In the genomic region with DNA sequence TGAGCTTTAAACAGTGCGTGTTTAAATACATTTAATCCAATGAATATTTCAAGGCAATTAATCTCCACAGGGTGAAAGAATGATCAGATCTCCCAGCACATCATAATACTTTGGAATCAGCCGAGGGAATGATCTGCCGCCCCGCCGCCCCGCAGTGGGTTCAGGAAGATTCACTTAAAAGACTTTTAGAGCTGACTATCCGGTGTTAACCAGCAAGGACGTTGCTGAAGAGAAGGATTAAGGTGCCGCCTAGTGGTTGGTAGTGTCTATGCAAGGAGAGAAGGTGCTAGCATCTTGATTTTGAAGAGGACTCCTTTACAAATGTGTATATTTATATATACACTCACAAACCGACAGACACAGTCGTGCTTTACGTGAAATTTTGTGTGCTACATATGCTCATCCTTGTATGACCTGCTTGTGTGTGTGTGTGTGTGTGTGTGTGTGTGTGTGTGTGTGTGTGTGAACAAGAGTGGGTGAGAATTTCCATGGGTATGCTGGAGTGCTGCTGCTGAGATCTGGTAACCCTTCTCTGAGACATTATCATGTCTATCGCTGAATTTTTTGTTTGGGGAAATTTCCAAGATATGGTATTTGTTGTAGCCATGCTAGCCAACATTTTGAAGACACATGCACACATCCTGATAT, we compare ENCODE assay signal across 8 mouse cellular contexts. TPM values are rescaled to one million over a fixed set of nuclear protein-coding genes. Genes with fewer than 3 reads are reported as not detected.
DNase-seq lines count a peak whose midpoint lies in the region; ATAC-seq lines count a peak whose summit lies in the region.

No protein-coding gene starts in this region.

- no peak overlapping the region for H3K4me3 ChIP-seq in midbrain, embryonic 12.5 days

- H3K9me3 ChIP-seq in midbrain, embryonic 12.5 days: 0 out of 2 replicates have a peak, but pooled peaks cover 2% of the 10 kb centered on the region

- WGBS in midbrain, embryonic 12.5 days: 6% methylated on average over 13 of the region's 13 CpGs

- H3K9ac ChIP-seq in midbrain, embryonic 12.5 days (replicated peaks): no peak overlapping the region

- H3K4me1 ChIP-seq in midbrain, embryonic 12.5 days: peaks cover 7% of the 10 kb centered on the region; the same call in 1 of the 2 replicates

- no peak overlapping the region for H3K27ac ChIP-seq in midbrain, embryonic 12.5 days (replicated peaks)

- peaks cover 4% of the 10 kb centered on the region; the same call in 1 of the 2 replicates for H3K27me3 ChIP-seq in midbrain, embryonic 12.5 days

- peak overlapping the region; percentile 18; the same call in 1 of the 2 replicates for H3K4me2 ChIP-seq in midbrain, embryonic 12.5 days (replicated peaks)

- H3K36me3 ChIP-seq in midbrain, embryonic 12.5 days: no peaks in the 10 kb centered on the region

- DNase-seq in urinary bladder, adult 18-20 months (ENCODE audit: low spot score in 2 of 2): peak; percentile 29 to 42
- DNase-seq in urinary bladder, adult 2 months (ENCODE audit: low spot score): no peak
- peak; percentile 77 for DNase-seq in embryo, embryonic 9.5 days (ENCODE audit: extremely low spot score)
- peak; percentile 57 to 79 for DNase-seq in heart, adult 18-20 months
- peak; percentile 65 for DNase-seq in kidney, adult 18-20 months
- peak; percentile 69 for DNase-seq in left cerebral cortex, postnatal 4 days
- DNase-seq in spleen, postnatal 10 days (ENCODE audit: low spot score in 2 of 2): peak; percentile 7 to 57

- ATAC-seq in midbrain, embryonic 12.5 days (ENCODE audit: low FRiP score, low read depth): peak; percentile 54; the same call in 1 of the 2 replicates

- intact Hi-C loops in left cerebral cortex, postnatal 4 days (cut with DNase I): loop anchor here (5.0 kb wide), 2 partner anchors 97 to 507 kb away; a partner anchor contains a TSS

RNA-seq across cellular contexts. Expression of a gene that starts 24.7 kb away (rescaled TPM):
- 93.5 and 98.6 TPM in 2 replicates for polyA plus RNA-seq in urinary bladder, adult 2 months (2012; rRNA removed)
- 100 to 1,000 TPM; 104 to 110 TPM for total RNA-seq in heart, adult 18-20 months (2021)
- total RNA-seq in left cerebral cortex, postnatal 4 days (2021): 100 to 1,000 TPM; 111 to 117 TPM
- polyA plus RNA-seq in midbrain, embryonic 12.5 days (2016; fragmentation: Nextera tagmentation; extraction: Ambion mirVana): 155 and 165 TPM in 2 replicates

RNA-seq across cellular contexts. Expression of a gene that starts 52.9 kb away (rescaled TPM):
- polyA plus RNA-seq in urinary bladder, adult 2 months (2012; rRNA removed): 0.35 and 0.51 TPM in 2 replicates
- not detected for total RNA-seq in heart, adult 18-20 months (2021)
- not detected for total RNA-seq in left cerebral cortex, postnatal 4 days (2021)
- 0.32 TPM in 1 of 2 replicates, not detected in the other for polyA plus RNA-seq in midbrain, embryonic 12.5 days (2016; fragmentation: Nextera tagmentation; extraction: Ambion mirVana)
